Mouse (Mus musculus) forebrain, embryonic 12.5 days (tissue): ENCODE data around the gene Rnf144b. TPM values are rescaled to one million over a fixed set of nuclear protein-coding genes. Genes with fewer than 3 reads are reported as not detected.

ENCODE experiments used
- ATAC-seq: fragments of 200-750 bp; cut with Nextera tagmentation; 2 replicates; pipeline ENCODE4 v1.8.0; 2017; ENCODE audit warnings: moderate TSS enrichment; ENCODE audit not compliant: low FRiP score
- H3K27ac ChIP-seq: fragments of 300-500 bp; sonication (generic); 2 replicates; pipeline ENCODE4 v1.5.1; 2016; ENCODE audit warnings: mild to moderate bottlenecking
- H3K27me3 ChIP-seq: fragments of 300-500 bp; sonication (generic); 2 replicates; pipeline ENCODE4 v1.6.1; 2016; ENCODE audit warnings: mild to moderate bottlenecking
- H3K36me3 ChIP-seq: fragments of 300-500 bp; sonication (generic); replicated peaks from 2 replicates; pipeline ENCODE4 v1.6.1; 2016; ENCODE audit warnings: mild to moderate bottlenecking
- H3K4me1 ChIP-seq: fragments of 300-500 bp; sonication (generic); 2 replicates; pipeline ENCODE4 v1.6.1; 2016
- H3K4me2 ChIP-seq: fragments of 300-500 bp; sonication (generic); 2 replicates; pipeline ENCODE4 v1.6.1; 2016; ENCODE audit warnings: mild to moderate bottlenecking, moderate library complexity
- H3K4me3 ChIP-seq: fragments of 300-500 bp; sonication (generic); replicated peaks from 2 replicates; pipeline ENCODE4 v1.5.1; 2016; ENCODE audit warnings: mild to moderate bottlenecking
- H3K9ac ChIP-seq: fragments of 300-500 bp; sonication (generic); 2 replicates; pipeline ENCODE4 v1.6.1; 2016; ENCODE audit warnings: mild to moderate bottlenecking
- H3K9me3 ChIP-seq: fragments of 300-500 bp; sonication (generic); 2 replicates; pipeline ENCODE4 v1.6.1; 2016
- WGBS: fragments of 180-500 bp; shearing (Covaris S2); methylation state at CpG from one replicate; pipeline ENCODE4 v1.1.7; 2016; 5-methylcytosine and 5-hydroxymethylcytosine counted together
- polyA plus RNA-seq: library from polyadenylated mRNA; unstranded; fragments of >200 nt; fragmentation: Nextera tagmentation; extraction: Ambion mirVana; gene quantifications from 2 replicates; pipeline ENCODE4 v1.2.1, GENCODE M21; 2016

Gene Rnf144b
- polyA plus RNA-seq, 1 experiment from 2014 or later = 0.56 TPM

- H3K4me3 ChIP-seq = no peak overlapping the region
- H3K27me3 ChIP-seq = no peaks in the 10 kb centered on the region
- H3K27ac ChIP-seq = no peak overlapping the region
- no peak overlapping the region for H3K9ac ChIP-seq
- ATAC-seq = no peak
- no peaks in the 10 kb centered on the region for H3K9me3 ChIP-seq
- H3K36me3 ChIP-seq = no peaks in the 10 kb centered on the region
- no peak overlapping the region for H3K4me2 ChIP-seq
- H3K4me1 ChIP-seq = peaks cover 7% of the 10 kb centered on the region; the same call in 1 of the 2 replicates
- WGBS = 67% methylated on average over 5 of the region's 5 CpGs
These were observed 34.4 kb downstream of the Rnf144b start for GRCm38 (mm10) chr13:47156841-47157240.

GRCm38 (mm10) chr13:47162001-47162400 is 39.5 kb downstream of the Rnf144b start:
- Histone ChIP-seq H3K27ac (no peak overlapping the region), H3K9ac (no peak overlapping the region), H3K9me3 (no peaks in the 10 kb centered on the region), H3K4me1 (no peaks in the 10 kb centered on the region), H3K27me3 (no peaks in the 10 kb centered on the region), H3K4me2 (no peak overlapping the region), H3K36me3 (no peaks in the 10 kb centered on the region), H3K4me3 (no peak overlapping the region)
- 89% methylated on average over 5 of the region's 5 CpGs for WGBS
- ATAC-seq = no peak

- no peak overlapping the region for H3K27ac ChIP-seq
- H3K27me3 ChIP-seq = no peaks in the 10 kb centered on the region
- no peak overlapping the region for H3K4me3 ChIP-seq
- H3K9ac ChIP-seq = no peak overlapping the region
- H3K36me3 ChIP-seq = no peaks in the 10 kb centered on the region
- WGBS = 87% methylated on average over 5 of the region's 5 CpGs
- H3K4me1 ChIP-seq = no peaks in the 10 kb centered on the region
- no peak overlapping the region for H3K4me2 ChIP-seq
- no peak for ATAC-seq
- H3K9me3 ChIP-seq = no peaks in the 10 kb centered on the region
These were observed 42.3 kb downstream of the Rnf144b start for GRCm38 (mm10) chr13:47164732-47165131.

GRCm38 (mm10) chr13:47165261-47165660 is 42.8 kb downstream of the Rnf144b start:
- H3K27ac ChIP-seq = no peak overlapping the region
- no peaks in the 10 kb centered on the region for H3K4me1 ChIP-seq
- H3K9me3 ChIP-seq = no peaks in the 10 kb centered on the region
- no peak overlapping the region for H3K9ac ChIP-seq
- H3K36me3 ChIP-seq = no peaks in the 10 kb centered on the region
- H3K4me3 ChIP-seq = no peak overlapping the region
- no peaks in the 10 kb centered on the region for H3K27me3 ChIP-seq
- WGBS = 95% methylated on average over 2 of the region's 2 CpGs
- ATAC-seq = no peak
- H3K4me2 ChIP-seq = no peak overlapping the region

GRCm38 (mm10) chr13:47168484-47168883 is 46.0 kb downstream of the Rnf144b start:
- H3K27ac ChIP-seq = no peak overlapping the region

GRCm38 (mm10) chr13:47170026-47170425 is 47.6 kb downstream of the Rnf144b start:
- Histone ChIP-seq H3K27ac (no peak overlapping the region), H3K36me3 (no peaks in the 10 kb centered on the region), H3K27me3 (no peaks in the 10 kb centered on the region), H3K9ac (no peak overlapping the region), H3K4me1 (no peaks in the 10 kb centered on the region), H3K4me2 (no peak overlapping the region), H3K9me3 (no peaks in the 10 kb centered on the region), H3K4me3 (no peak overlapping the region)
- ATAC-seq = no peak
- 80% methylated on average over 4 of the region's 4 CpGs for WGBS

More at GRCm38 (mm10) chr13:47168484-47168883, 46.0 kb downstream of the Rnf144b start:
- Histone ChIP-seq H3K9ac (no peak overlapping the region), H3K4me3 (no peak overlapping the region), H3K4me1 (no peaks in the 10 kb centered on the region), H3K4me2 (no peak overlapping the region), H3K9me3 (no peaks in the 10 kb centered on the region), H3K36me3 (no peaks in the 10 kb centered on the region), H3K27me3 (no peaks in the 10 kb centered on the region)
- 58% methylated on average over 11 of the region's 11 CpGs for WGBS
- no peak for ATAC-seq

- Histone ChIP-seq H3K27ac (no peak overlapping the region), H3K36me3 (no peaks in the 10 kb centered on the region), H3K9ac (no peak overlapping the region), H3K4me3 (no peak overlapping the region), H3K27me3 (no peaks in the 10 kb centered on the region), H3K4me2 (no peak overlapping the region), H3K9me3 (no peaks in the 10 kb centered on the region), H3K4me1 (no peaks in the 10 kb centered on the region)
- ATAC-seq = no peak
- 81% methylated on average over 13 of the region's 13 CpGs for WGBS
These were observed 48.5 kb downstream of the Rnf144b start for GRCm38 (mm10) chr13:47170811-47171555.

GRCm38 (mm10) chr13:47172891-47173290 is 50.4 kb downstream of the Rnf144b start:
- WGBS = 90% methylated on average over 10 of the region's 10 CpGs
- no peaks in the 10 kb centered on the region for H3K9me3 ChIP-seq
- no peak for ATAC-seq
- no peak overlapping the region for H3K4me3 ChIP-seq
- no peaks in the 10 kb centered on the region for H3K27me3 ChIP-seq
- no peak overlapping the region for H3K4me2 ChIP-seq
- H3K36me3 ChIP-seq = no peaks in the 10 kb centered on the region
- no peaks in the 10 kb centered on the region for H3K4me1 ChIP-seq
- H3K27ac ChIP-seq = no peak overlapping the region
- no peak overlapping the region for H3K9ac ChIP-seq

- Histone ChIP-seq H3K9ac (no peak overlapping the region), H3K4me1 (no peaks in the 10 kb centered on the region), H3K36me3 (no peaks in the 10 kb centered on the region), H3K9me3 (no peaks in the 10 kb centered on the region), H3K27me3 (no peaks in the 10 kb centered on the region), H3K4me2 (no peak overlapping the region), H3K4me3 (no peak overlapping the region), H3K27ac (no peak overlapping the region)
- no peak for ATAC-seq
- 92% methylated on average over 8 of the region's 8 CpGs for WGBS
These were observed 55.7 kb downstream of the Rnf144b start for GRCm38 (mm10) chr13:47178182-47178581.

- Histone ChIP-seq H3K9me3 (no peaks in the 10 kb centered on the region), H3K4me3 (no peak overlapping the region), H3K36me3 (no peaks in the 10 kb centered on the region), H3K4me1 (no peaks in the 10 kb centered on the region), H3K4me2 (no peak overlapping the region), H3K9ac (no peak overlapping the region), H3K27ac (no peak overlapping the region), H3K27me3 (no peaks in the 10 kb centered on the region)
- 86% methylated on average over 7 of the region's 7 CpGs for WGBS
- ATAC-seq = no peak
These were observed 58.3 kb downstream of the Rnf144b start for GRCm38 (mm10) chr13:47180776-47181175.

- no peak for ATAC-seq
- H3K27ac ChIP-seq = no peak overlapping the region
- no peaks in the 10 kb centered on the region for H3K36me3 ChIP-seq
- no peak overlapping the region for H3K9ac ChIP-seq
- WGBS = 91% methylated on average over 5 of the region's 5 CpGs
- H3K27me3 ChIP-seq = no peaks in the 10 kb centered on the region
- no peak overlapping the region for H3K4me2 ChIP-seq
- H3K4me3 ChIP-seq = no peak overlapping the region
- H3K4me1 ChIP-seq = no peaks in the 10 kb centered on the region
- H3K9me3 ChIP-seq = no peaks in the 10 kb centered on the region
These were observed 59.9 kb downstream of the Rnf144b start for GRCm38 (mm10) chr13:47182366-47182765.

GRCm38 (mm10) chr13:47183033-47183730 is 60.7 kb downstream of the Rnf144b start:
- Histone ChIP-seq H3K27me3 (no peaks in the 10 kb centered on the region), H3K27ac (no peak overlapping the region), H3K9me3 (no peaks in the 10 kb centered on the region), H3K9ac (no peak overlapping the region), H3K4me1 (no peaks in the 10 kb centered on the region), H3K36me3 (no peaks in the 10 kb centered on the region), H3K4me3 (no peak overlapping the region), H3K4me2 (no peak overlapping the region)
- no peak for ATAC-seq
- WGBS = 93% methylated on average over 9 of the region's 9 CpGs

- no peak overlapping the region for H3K4me2 ChIP-seq
- H3K4me3 ChIP-seq = no peak overlapping the region
- no peak overlapping the region for H3K9ac ChIP-seq
- no peaks in the 10 kb centered on the region for H3K27me3 ChIP-seq
- no peaks in the 10 kb centered on the region for H3K9me3 ChIP-seq
- ATAC-seq = no peak
- 81% methylated on average over 9 of the region's 9 CpGs for WGBS
- H3K27ac ChIP-seq = no peak overlapping the region
- H3K4me1 ChIP-seq = no peaks in the 10 kb centered on the region; the same call in 1 of the 2 replicates
- no peaks in the 10 kb centered on the region for H3K36me3 ChIP-seq
These were observed 61.3 kb downstream of the Rnf144b start for GRCm38 (mm10) chr13:47183771-47184170.
